Mouse (Mus musculus): ENCODE measurements at regions not wholly inside any gene's neighbourhood (a gene's known extent, or its start where the extent isn't known, plus 50 kb on each side); places are given as distances from the start of the nearest gene placed in this dataset.

- intact Hi-C loops (cut with DNase I), result no loop called here
Measured at GRCm38 (mm10) chr12:106528521-106528920, 518.5 kb downstream of the Vrk1 start.

GRCm38 (mm10) chr12:106529175-106529574, 519.1 kb downstream of the Vrk1 start:
- peak in 1 of 2 experiments; percentile 12 for DNase-seq (ENCODE audit: low spot score in 2 of 2)
- intact Hi-C loops (cut with DNase I), result no loop called here

More at GRCm38 (mm10) chr12:106528521-106528920, 518.5 kb downstream of the Vrk1 start:
- DNase-seq (ENCODE audit: low spot score in 2 of 2), result peak in 1 of 2 experiments; percentile 15

GRCm38 (mm10) chr12:106535086-106535485, 525.1 kb downstream of the Vrk1 start:
- intact Hi-C loops (cut with DNase I), result no loop called here
- DNase-seq (ENCODE audit: low spot score in 2 of 2), result no peak

GRCm38 (mm10) chr12:106535628-106536288, 525.7 kb downstream of the Vrk1 start:
- no peak for DNase-seq (ENCODE audit: low spot score in 2 of 2)
- intact Hi-C loops (cut with DNase I), result no loop called here

GRCm38 (mm10) chr12:106536289-106536636, 526.2 kb downstream of the Vrk1 start:
- intact Hi-C loops (cut with DNase I), result no loop called here

GRCm38 (mm10) chr12:106540003-106540402, 530.0 kb downstream of the Vrk1 start:
- intact Hi-C loops (cut with DNase I), result no loop called here
- no peak for DNase-seq (ENCODE audit: low spot score in 2 of 2)

More at GRCm38 (mm10) chr12:106536289-106536636, 526.2 kb downstream of the Vrk1 start:
- no peak for DNase-seq (ENCODE audit: low spot score in 2 of 2)

GRCm38 (mm10) chr12:106559566-106559965, 549.5 kb downstream of the Vrk1 start:
- no peak for DNase-seq (ENCODE audit: low spot score in 2 of 2)
- intact Hi-C loops (cut with DNase I), result no loop called here

- DNase-seq (ENCODE audit: low spot score in 2 of 2), result no peak
- intact Hi-C loops (cut with DNase I), result no loop called here
Measured at GRCm38 (mm10) chr12:106565263-106565681, 555.2 kb downstream of the Vrk1 start.

GRCm38 (mm10) chr12:106566361-106566760, 556.3 kb downstream of the Vrk1 start:
- intact Hi-C loops (cut with DNase I), result no loop called here

GRCm38 (mm10) chr12:106567116-106567515, 557.1 kb downstream of the Vrk1 start:
- DNase-seq (ENCODE audit: low spot score in 2 of 2), result no peak
- intact Hi-C loops (cut with DNase I), result no loop called here

More at GRCm38 (mm10) chr12:106566361-106566760, 556.3 kb downstream of the Vrk1 start:
- no peak for DNase-seq (ENCODE audit: low spot score in 2 of 2)

- intact Hi-C loops (cut with DNase I), result no loop called here
- DNase-seq (ENCODE audit: low spot score in 2 of 2), result no peak
Measured at GRCm38 (mm10) chr12:106568541-106569085, 558.6 kb downstream of the Vrk1 start.

GRCm38 (mm10) chr12:106572956-106573355, 562.9 kb downstream of the Vrk1 start:
- intact Hi-C loops (cut with DNase I), result no loop called here
- DNase-seq (ENCODE audit: low spot score in 2 of 2), result no peak

- intact Hi-C loops (cut with DNase I), result no loop called here
- peak; percentile 32 to 58 for DNase-seq (ENCODE audit: low spot score in 2 of 2)
Measured at GRCm38 (mm10) chr12:106582760-106583159, 572.7 kb downstream of the Vrk1 start.

GRCm38 (mm10) chr12:106585626-106586025, 575.6 kb downstream of the Vrk1 start:
- DNase-seq (ENCODE audit: low spot score in 2 of 2), result no peak
- intact Hi-C loops (cut with DNase I), result no loop called here

- intact Hi-C loops (cut with DNase I), result no loop called here
- no peak for DNase-seq (ENCODE audit: low spot score in 2 of 2)
Measured at GRCm38 (mm10) chr12:106592686-106593085, 582.7 kb downstream of the Vrk1 start.

- DNase-seq (ENCODE audit: low spot score in 2 of 2), result no peak
- intact Hi-C loops (cut with DNase I), result no loop called here
Measured at GRCm38 (mm10) chr12:106597636-106598035, 587.6 kb downstream of the Vrk1 start.

GRCm38 (mm10) chr12:106607240-106607639, 597.2 kb downstream of the Vrk1 start:
- DNase-seq (ENCODE audit: low spot score in 2 of 2), result no peak

GRCm38 (mm10) chr12:106607655-106608337, 597.8 kb downstream of the Vrk1 start:
- no peak for DNase-seq (ENCODE audit: low spot score in 2 of 2)
- intact Hi-C loops (cut with DNase I), result no loop called here

More at GRCm38 (mm10) chr12:106607240-106607639, 597.2 kb downstream of the Vrk1 start:
- intact Hi-C loops (cut with DNase I), result no loop called here

GRCm38 (mm10) chr12:106618684-106619083, 608.7 kb downstream of the Vrk1 start:
- intact Hi-C loops (cut with DNase I), result no loop called here
- DNase-seq (ENCODE audit: low spot score in 2 of 2), result no peak

- DNase-seq (ENCODE audit: low spot score in 2 of 2), result no peak
Measured at GRCm38 (mm10) chr12:106626786-106627185, 616.8 kb downstream of the Vrk1 start.

GRCm38 (mm10) chr12:106632566-106632965, 622.5 kb downstream of the Vrk1 start:
- no peak for DNase-seq (ENCODE audit: low spot score in 2 of 2)
- intact Hi-C loops (cut with DNase I), result no loop called here

More at GRCm38 (mm10) chr12:106626786-106627185, 616.8 kb downstream of the Vrk1 start:
- intact Hi-C loops (cut with DNase I), result no loop called here

Measured in left cerebral cortex, postnatal 14 days (tissue).